Mouse (Mus musculus): ENCODE measurements around the gene Actrt1. TPM values are rescaled to one million over a fixed set of nuclear protein-coding genes. Genes with fewer than 3 reads are reported as not detected.

The Actrt1 gene
- not detected for polyA plus RNA-seq (2014; fragmentation: Illumina TruSeq; extraction: RNeasy Lipid Tissue Mini Kit (QIAGEN cat#74804); ENCODE audit: low read depth, low replicate concordance)

DNA sequence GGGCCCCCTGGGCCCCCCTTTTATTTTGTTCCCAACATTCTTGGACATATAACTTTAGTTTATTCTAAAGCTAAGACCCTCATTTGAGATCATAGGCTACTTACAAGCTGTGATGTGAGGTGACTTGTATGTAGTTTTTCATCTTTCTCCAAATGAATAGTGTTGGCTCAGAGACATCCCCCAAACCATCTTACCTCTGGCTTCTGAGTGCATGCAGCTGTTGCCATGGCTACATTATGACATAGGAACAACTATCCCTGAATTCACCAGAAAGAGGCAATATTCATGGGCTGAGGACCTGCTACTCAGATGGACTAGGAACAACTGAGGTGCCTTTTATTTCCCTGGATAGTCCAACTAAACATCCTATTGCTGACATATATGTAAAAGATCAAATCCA is at the start of gene Actrt1:
Actrt1 (plus strand) TSS at position 301 of the 400 bp plus-strand sequence.

Measured in heart, adult 10 weeks (tissue).